Mouse (Mus musculus): ENCODE measurements around the gene Nphp1. TPM values are rescaled to one million over a fixed set of nuclear protein-coding genes. Genes with fewer than 3 reads are reported as not detected.

The Nphp1 gene
- total and polyA plus RNA-seq, 3 experiments = 4.6 to 9.7 (median 8.2) TPM

DNA sequence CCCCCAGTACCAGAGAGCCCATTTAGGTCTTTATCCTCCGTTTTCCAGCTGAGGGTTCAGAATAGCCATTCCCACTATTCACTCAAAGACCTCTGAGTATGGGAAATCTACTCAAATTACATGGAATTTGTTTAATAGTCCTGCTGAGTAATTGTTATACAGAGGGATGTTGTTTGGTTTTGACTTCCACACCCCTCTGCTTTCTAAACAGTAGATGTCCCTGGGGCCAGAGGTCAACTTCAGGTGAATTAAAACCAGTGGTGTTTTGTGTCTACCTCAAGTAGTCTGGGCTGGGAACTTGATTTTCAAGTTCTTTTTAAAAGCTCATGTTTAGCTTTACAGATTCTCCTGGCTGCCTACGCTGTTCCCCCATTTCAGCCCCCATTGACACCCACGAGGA is 74.0 kb downstream of the Nphp1 start:
- Histone ChIP-seq H3K4me3 (replicated peaks in 1 of 3; ENCODE audit: low read depth in 2 of 3, low read length in 2 of 3, poor library complexity in 1 of 3) (no peak overlapping the region), H3K4me1 (ENCODE audit: control insufficient read depth in 1 of 2, insufficient read depth in 2 of 2) (peaks cover 7 to 30% of the 10 kb centered on the region in 2 experiments), H3K79me2 (replicated peaks; ENCODE audit: control insufficient read depth, extremely low read depth, insufficient read depth, poor library complexity, severe bottlenecking) (no peaks in the 10 kb centered on the region), H3K9ac (ENCODE audit: insufficient read depth, low read depth) (no peak overlapping the region), H3K36me3 (replicated peaks in 1 of 2; ENCODE audit: control insufficient read depth in 1 of 2, insufficient read depth in 1 of 2, low read length in 1 of 2) (no peaks in the 10 kb centered on the region), H3K27ac (ENCODE audit: insufficient read depth, low read depth) (no peak overlapping the region), H3K27me3 (replicated peaks) (peaks cover 10% of the 10 kb centered on the region), H3K9me3 (replicated peaks; ENCODE audit: low read length) (no peaks in the 10 kb centered on the region), H3K4me2 (ENCODE audit: insufficient read depth, low read depth, poor library complexity, severe bottlenecking) (no peak overlapping the region)
- dilution Hi-C loops (cut with MboI; ENCODE audit: extremely low pct_ligation_motif_present, extremely low pct_unique_long_range_greater_than_20kb, low sequenced_read_pairs) (no loop called here), in situ Hi-C loops (cut with MboI; ENCODE audit: low pct_ligation_motif_present, low pct_unique_long_range_greater_than_20kb, low sequenced_read_pairs) (no loop called here)
- no peak for TF ChIP-seq CTCF (conservative IDR thresholded peaks at IDR 0.05 in 1 of 2, IDR thresholded peaks at IDR 0.05 in 1 of 2; ENCODE audit: low read depth in 2 of 2, low read length in 2 of 2)
- TF ChIP-seq ZNF384 (IDR thresholded peaks at IDR 0.05; ENCODE audit: low read depth, low read length) = no peak
- TF ChIP-seq MXI1 (IDR thresholded peaks at IDR 0.05; ENCODE audit: low read depth, low read length) = no peak
- TF ChIP-seq POLR2A (IDR thresholded peaks at IDR 0.05; ENCODE audit: low read depth, low read length) = no peak
- no peak for TF ChIP-seq CHD1 (IDR thresholded peaks at IDR 0.05; ENCODE audit: low read depth, low read length)
- TF ChIP-seq USF1 (IDR thresholded peaks at IDR 0.05; ENCODE audit: low read depth, low read length) = no peak
- no peak for TF ChIP-seq MEF2A (IDR thresholded peaks at IDR 0.05; ENCODE audit: borderline replicate concordance, low read depth, low read length)
- DNase-seq (ENCODE audit: extremely low read depth) = no peak

DNA sequence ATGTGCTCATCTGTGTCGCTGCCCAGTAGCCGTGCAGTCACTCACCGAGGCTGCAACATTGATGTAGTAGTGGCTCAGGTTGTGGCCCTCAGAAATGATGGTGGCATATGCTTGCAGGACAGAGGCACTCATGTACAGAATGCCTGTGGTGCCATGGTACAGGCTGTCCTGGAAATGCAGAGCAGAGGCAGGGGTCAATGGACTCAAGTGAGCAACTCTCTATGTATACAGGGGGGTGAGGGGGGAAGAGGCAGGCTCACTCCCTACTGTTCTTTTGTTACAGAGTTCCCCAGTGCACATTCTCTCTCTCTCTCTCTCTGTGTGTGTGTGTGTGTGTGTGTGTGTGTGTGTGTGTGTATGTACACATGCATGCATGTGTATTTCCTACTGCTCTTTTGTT is 79.9 kb downstream of the Nphp1 start:
- dilution Hi-C loops (cut with MboI; ENCODE audit: extremely low pct_ligation_motif_present, extremely low pct_unique_long_range_greater_than_20kb, low sequenced_read_pairs) = no loop called here
- Histone ChIP-seq H3K79me2 (replicated peaks; ENCODE audit: control insufficient read depth, extremely low read depth, insufficient read depth, poor library complexity, severe bottlenecking) (no peaks in the 10 kb centered on the region), H3K9me3 (replicated peaks; ENCODE audit: low read length) (no peaks in the 10 kb centered on the region)

DNA sequence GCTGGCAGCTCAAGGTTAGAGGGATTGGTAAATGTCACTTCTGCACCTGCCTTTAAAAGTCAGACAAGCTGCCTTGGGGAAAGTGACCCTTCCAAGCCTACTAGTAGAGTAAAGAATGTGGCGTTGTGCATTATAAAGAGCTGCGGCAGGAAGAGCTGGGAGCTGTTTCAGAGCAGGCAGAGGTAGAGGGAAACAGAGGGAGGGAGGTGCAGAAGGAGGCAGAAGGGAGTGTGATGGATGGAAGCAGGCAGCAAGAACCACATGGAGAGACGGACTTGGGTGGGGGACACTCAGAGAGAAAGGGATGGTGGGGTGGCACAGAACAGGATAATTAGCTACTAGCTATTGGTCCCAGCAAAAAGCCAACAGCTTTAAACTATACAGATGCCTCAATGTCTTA is 80.6 kb downstream of the Nphp1 start:
- no peak for DNase-seq (ENCODE audit: extremely low read depth)
- H3K4me3 ChIP-seq (replicated peaks in 1 of 3; ENCODE audit: low read depth in 2 of 3, low read length in 2 of 3, poor library complexity in 1 of 3) = no peak overlapping the region
- H3K36me3 ChIP-seq (replicated peaks in 1 of 2; ENCODE audit: control insufficient read depth in 1 of 2, insufficient read depth in 1 of 2, low read length in 1 of 2) = no peaks in the 10 kb centered on the region
- no peaks in the 10 kb centered on the region for H3K9me3 ChIP-seq (replicated peaks; ENCODE audit: low read length)
- TF ChIP-seq MYC (IDR thresholded peaks at IDR 0.05; ENCODE audit: low read depth, low read length) (no peak), MAZ (IDR thresholded peaks at IDR 0.05; ENCODE audit: low read depth, low read length) (no peak), ELF1 (IDR thresholded peaks at IDR 0.05; ENCODE audit: low read depth, low read length) (no peak), UBTF (IDR thresholded peaks at IDR 0.05; ENCODE audit: low read depth, low read length) (no peak), ETS1 (conservative IDR thresholded peaks at IDR 0.05; ENCODE audit: low read depth, low read length) (no peak), TCF12 (IDR thresholded peaks at IDR 0.05; ENCODE audit: low read depth, low read length) (no peak), EP300 (IDR thresholded peaks at IDR 0.05; ENCODE audit: low read length) (no peak)
- H3K27ac ChIP-seq (ENCODE audit: insufficient read depth, low read depth) = no peak overlapping the region
- no peaks in the 10 kb centered on the region for H3K79me2 ChIP-seq (replicated peaks; ENCODE audit: control insufficient read depth, extremely low read depth, insufficient read depth, poor library complexity, severe bottlenecking)
- peaks cover 0 to 4% of the 10 kb centered on the region in 2 experiments; a peak in 1 of 4 replicates for H3K4me1 ChIP-seq (ENCODE audit: control insufficient read depth in 1 of 2, insufficient read depth in 2 of 2)
- in situ Hi-C loops (cut with MboI; ENCODE audit: low pct_ligation_motif_present, low pct_unique_long_range_greater_than_20kb, low sequenced_read_pairs) = no loop called here
- no peak overlapping the region for H3K4me2 ChIP-seq (ENCODE audit: insufficient read depth, low read depth, poor library complexity, severe bottlenecking)
- H3K9ac ChIP-seq (ENCODE audit: insufficient read depth, low read depth) = no peak overlapping the region
- dilution Hi-C loops (cut with MboI; ENCODE audit: extremely low pct_ligation_motif_present, extremely low pct_unique_long_range_greater_than_20kb, low sequenced_read_pairs) = no loop called here
- peaks cover 33% of the 10 kb centered on the region for H3K27me3 ChIP-seq (replicated peaks)

More for the DNA sequence above, 79.9 kb downstream of the Nphp1 start:
- TF ChIP-seq IRF4 (IDR thresholded peaks at IDR 0.05; ENCODE audit: low read depth, low read length) = no peak
- no peak for TF ChIP-seq UBTF (IDR thresholded peaks at IDR 0.05; ENCODE audit: low read depth, low read length)
- peaks cover 32% of the 10 kb centered on the region for H3K27me3 ChIP-seq (replicated peaks)
- H3K36me3 ChIP-seq (replicated peaks in 1 of 2; ENCODE audit: control insufficient read depth in 1 of 2, insufficient read depth in 1 of 2, low read length in 1 of 2) = no peaks in the 10 kb centered on the region
- no peak overlapping the region for H3K9ac ChIP-seq (ENCODE audit: insufficient read depth, low read depth)
- no peak for DNase-seq (ENCODE audit: extremely low read depth)
- H3K4me1 ChIP-seq (ENCODE audit: control insufficient read depth in 1 of 2, insufficient read depth in 2 of 2) = peaks cover 0 to 4% of the 10 kb centered on the region in 2 experiments; a peak in 1 of 4 replicates
- in situ Hi-C loops (cut with MboI; ENCODE audit: low pct_ligation_motif_present, low pct_unique_long_range_greater_than_20kb, low sequenced_read_pairs) = no loop called here
- H3K27ac ChIP-seq (ENCODE audit: insufficient read depth, low read depth) = no peak overlapping the region
- no peak overlapping the region for H3K4me2 ChIP-seq (ENCODE audit: insufficient read depth, low read depth, poor library complexity, severe bottlenecking)
- no peak overlapping the region for H3K4me3 ChIP-seq (replicated peaks in 1 of 3; ENCODE audit: low read depth in 2 of 3, low read length in 2 of 3, poor library complexity in 1 of 3)
